Mouse (Mus musculus): ENCODE data around the gene Kif6.

- TF ChIP-seq CTCF (conservative IDR thresholded peaks at IDR 0.05; ENCODE audit: insufficient read depth, insufficient read length, low read depth, low read length) (no peak), POLR2A (IDR thresholded peaks at IDR 0.05; ENCODE audit: low read depth, low read length) (no peak)
These were observed 7.4 kb upstream of the Kif6 start for GRCm38 (mm10) chr17:49607351-49608027.
